Mouse (Mus musculus) heart, adult 2 months (tissue): ENCODE data around the gene Spert.

Experiments used
- CTCF ChIP-seq: fragments of 200-600 bp; IDR thresholded peaks from 2 replicates; pipeline ENCODE4 v1.8.1; 2022; ENCODE audit warnings: antibody characterized with exemption, mild to moderate bottlenecking, moderate library complexity
- EP300 ChIP-seq: fragments of 200-500 bp; IDR thresholded peaks from 2 replicates; pipeline ENCODE4 v1.6.1; 2011; ENCODE audit warnings: low read depth, low read length, control low read depth; ENCODE audit not compliant: insufficient read depth
- POLR2A ChIP-seq: fragments of 200-500 bp; IDR thresholded peaks from 2 replicates; pipeline ENCODE4 v1.6.1; 2011; ENCODE audit warnings: mild to moderate bottlenecking, low read depth, low read length, control low read depth; ENCODE audit not compliant: insufficient read depth

DNA sequence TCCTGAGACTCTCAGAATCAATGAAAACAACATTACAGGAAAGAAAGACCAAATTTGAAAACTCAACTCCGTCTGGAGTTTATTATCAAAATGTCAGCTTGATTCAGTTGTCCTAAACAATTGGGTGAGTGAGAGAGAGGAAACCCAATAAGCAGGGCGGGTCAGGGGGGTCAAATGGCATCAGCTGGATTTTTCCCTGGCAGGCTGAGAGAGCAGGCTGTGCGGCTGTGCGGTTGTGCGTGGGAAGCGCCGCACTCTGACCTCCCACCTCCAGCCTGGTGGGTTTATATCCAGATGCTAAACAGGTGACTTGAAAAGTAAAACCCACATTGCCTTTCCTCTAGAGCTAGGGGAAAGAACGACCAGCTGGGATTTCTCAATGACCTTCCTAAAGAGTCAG, 51.2 kb downstream of the Spert start:
- TF ChIP-seq POLR2A, result no peak
- no peak for TF ChIP-seq CTCF
- TF ChIP-seq EP300, result no peak
